In genomic region chr4:149547523-149547922, GRCm38 (mm10) we compare ENCODE assay signal across 22 mouse cellular contexts.
"Had no signal": no experiment of that assay in that cellular context is flagged by ENCODE, and none has a peak within 500 bp of the region (broad histone marks: within the 10 kb centered on the region; RNA-seq: fewer than 3 reads in every experiment).

No protein-coding gene starts in this region.

- DNase-seq: kidney, adult 2 months; kidney, postnatal 25 days; layer of hippocampus, adult 9-11 months; liver; lung, adult 18-20 months; lung, postnatal 4 days; midbrain, embryonic 14.5 days; right cerebral cortex, adult 18-20 months; right cerebral cortex, postnatal 14 days; right cerebral cortex, postnatal 4 days; thymus, postnatal 25 days had no signal

- H3K27me3 ChIP-seq: limb, embryonic 13.5 days; liver, embryonic 15.5 days; lung, embryonic 15.5 days; neural tube, embryonic 12.5 days; neural tube, embryonic 15.5 days had no signal

- ATAC-seq: intestine, postnatal 0 days had no signal

- H3K4me1 ChIP-seq: limb, embryonic 13.5 days; liver, embryonic 15.5 days; lung, embryonic 15.5 days; neural tube, embryonic 15.5 days had no signal

- H3K4me2 ChIP-seq: limb, embryonic 13.5 days; liver, embryonic 12.5 days; liver, embryonic 15.5 days; lung, embryonic 15.5 days; midbrain, embryonic 11.5 days; neural tube, embryonic 12.5 days; neural tube, embryonic 15.5 days had no signal

- H3K9me3 ChIP-seq: limb, embryonic 10.5 days; limb, embryonic 13.5 days; liver, embryonic 12.5 days; liver, embryonic 15.5 days; lung, embryonic 15.5 days; neural tube, embryonic 12.5 days; neural tube, embryonic 15.5 days had no signal

- H3K36me3 ChIP-seq: liver, embryonic 12.5 days; liver, embryonic 15.5 days had no signal

- H3K4me3 ChIP-seq: layer of hippocampus, adult 2 months; limb, embryonic 10.5 days; limb, embryonic 13.5 days; liver, embryonic 12.5 days; liver, embryonic 15.5 days; lung, embryonic 15.5 days; neural tube, embryonic 12.5 days; neural tube, embryonic 15.5 days had no signal

- H3K9ac ChIP-seq: limb, embryonic 13.5 days; liver, embryonic 12.5 days; liver, embryonic 15.5 days; lung, embryonic 15.5 days; neural tube, embryonic 12.5 days; neural tube, embryonic 15.5 days had no signal

- H3K27ac ChIP-seq: kidney, postnatal 0 days; layer of hippocampus, adult 2 months; limb, embryonic 10.5 days; limb, embryonic 13.5 days; liver, embryonic 12.5 days; liver, embryonic 15.5 days; lung, embryonic 15.5 days; neural tube, embryonic 12.5 days; neural tube, embryonic 15.5 days had no signal
